Mouse (Mus musculus) cortical plate, adult 2 months (tissue): ENCODE data around the gene Ppp4r3b.

Experiments
- CTCF ChIP-seq: fragments of 200-500 bp; IDR thresholded peaks from 2 replicates; pipeline ENCODE4 v1.5.1; 2011; ENCODE audit warnings: mild to moderate bottlenecking, control low read depth, low read length; ENCODE audit not compliant: insufficient read depth; ENCODE audit errors: extremely low read depth
- POLR2A ChIP-seq: fragments of 200-500 bp; IDR thresholded peaks from 2 replicates; pipeline ENCODE4 v1.6.1; 2011; ENCODE audit warnings: mild to moderate bottlenecking, low read length, control low read depth; ENCODE audit not compliant: insufficient read depth; ENCODE audit errors: extremely low read depth

- TF ChIP-seq POLR2A (no peak), CTCF (no peak)
These were observed 73.3 kb downstream of the Ppp4r3b start for GRCm38 (mm10) chr11:29245988-29246387.
